Mouse (Mus musculus) lung, postnatal 0 days (tissue): ENCODE measurements around the gene Cand1.

Experiments used
- CTCF ChIP-seq: IDR thresholded peaks from 2 replicates; pipeline ENCODE4 v1.5.1; 2016; ENCODE audit warnings: antibody characterized with exemption, mild to moderate bottlenecking
- EP300 ChIP-seq: IDR thresholded peaks from 2 replicates; pipeline ENCODE4 v1.6.1; 2016; ENCODE audit warnings: antibody characterized with exemption, mild to moderate bottlenecking, control low read depth

- TF ChIP-seq EP300 (no peak), CTCF (no peak)
These were observed 32.7 kb upstream of the Cand1 start for GRCm38 (mm10) chr10:119272536-119272935.
